Mouse (Mus musculus) intestine, postnatal 0 days (tissue): Measurements from ENCODE around the gene Stpg4. TPM values are rescaled to one million over a fixed set of nuclear protein-coding genes. Genes with fewer than 3 reads are reported as not detected.

Experiments
- ATAC-seq: fragments of 200-750 bp; cut with Nextera tagmentation; 2 replicates; pipeline ENCODE4 v1.8.0; 2017; ENCODE audit warnings: mild to moderate bottlenecking, moderate TSS enrichment, moderate library complexity
- H3K27ac ChIP-seq: fragments of 300-500 bp; sonication (generic); 2 replicates; pipeline ENCODE4 v1.5.1; 2014; ENCODE audit warnings: mild to moderate bottlenecking, low read depth, low read length, moderate library complexity
- H3K27me3 ChIP-seq: fragments of 300-500 bp; sonication (generic); replicated peaks from 2 replicates; pipeline ENCODE4 v1.6.1; 2014; ENCODE audit warnings: low read length, mixed read lengths; ENCODE audit not compliant: control insufficient read depth, insufficient read depth
- H3K36me3 ChIP-seq: fragments of 300-500 bp; sonication (generic); 2 replicates; pipeline ENCODE4 v1.6.1; 2014; ENCODE audit warnings: mild to moderate bottlenecking, moderate library complexity; ENCODE audit not compliant: control insufficient read depth, insufficient read depth
- H3K4me1 ChIP-seq: fragments of 300-500 bp; sonication (generic); replicated peaks from 2 replicates; pipeline ENCODE4 v1.6.1; 2014; ENCODE audit warnings: antibody characterized with exemption, low read length, mixed read lengths; ENCODE audit not compliant: control insufficient read depth, insufficient read depth
- H3K4me2 ChIP-seq: fragments of 300-500 bp; sonication (generic); replicated peaks from 2 replicates; pipeline ENCODE4 v1.6.1; 2014; ENCODE audit warnings: low read depth, mild to moderate bottlenecking, moderate library complexity
- H3K4me3 ChIP-seq: fragments of 300-500 bp; sonication (generic); 2 replicates; pipeline ENCODE4 v1.5.1; 2014; ENCODE audit warnings: low read depth, low read length
- H3K9ac ChIP-seq: fragments of 300-500 bp; sonication (generic); 2 replicates; pipeline ENCODE4 v1.6.1; 2014; ENCODE audit warnings: mild to moderate bottlenecking, low read depth, low read length
- H3K9me3 ChIP-seq: fragments of 300-500 bp; sonication (generic); 2 replicates; pipeline ENCODE4 v1.6.1; 2016; ENCODE audit warnings: mixed run types; ENCODE audit not compliant: control insufficient read depth
- CTCF ChIP-seq: sonication (generic); IDR thresholded peaks from 2 replicates; pipeline ENCODE4 v1.5.1; 2016; ENCODE audit warnings: low read depth, mild to moderate bottlenecking, control low read depth, antibody characterized with exemption, moderate library complexity
- WGBS: fragments of 180-500 bp; shearing (Covaris S2); extraction: QIAGEN DNeasy Blood & Tissue Kit; methylation state at CpG from one replicate; pipeline ENCODE4 v1.1.7; 2014; 5-methylcytosine and 5-hydroxymethylcytosine counted together
- polyA plus RNA-seq: library from polyadenylated mRNA; unstranded; fragments of >200 nt; fragmentation: Nextera tagmentation; extraction: Ambion mirVana; gene quantifications from 2 replicates; pipeline ENCODE4 v1.2.1, GENCODE M21; 2015

Gene Stpg4
- polyA plus RNA-seq, 1 experiment from 2014 or later = not detected

DNA sequence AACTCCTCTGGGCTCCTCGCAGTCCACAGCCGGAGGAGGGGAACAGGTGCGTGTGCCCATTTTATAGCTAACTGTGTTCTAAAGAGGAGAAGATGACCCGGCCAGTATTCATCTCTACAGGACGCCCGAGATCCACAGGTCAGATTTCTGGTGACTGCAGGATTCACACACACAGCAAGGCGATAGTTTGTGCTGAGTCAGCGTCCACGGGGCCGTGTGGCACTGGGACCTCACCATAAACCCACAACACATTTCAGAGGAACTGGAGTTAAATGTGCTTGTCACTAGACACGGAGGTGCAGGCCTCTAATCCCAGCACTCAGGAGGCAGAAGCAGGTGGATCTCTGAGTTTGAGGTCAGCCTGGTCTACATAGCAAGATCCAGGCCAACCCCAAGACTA, 25.1 kb downstream of the Stpg4 start:
- Histone ChIP-seq H3K9me3 (no peaks in the 10 kb centered on the region), H3K4me2 (no peak overlapping the region), H3K9ac (no peak overlapping the region), H3K4me1 (no peaks in the 10 kb centered on the region), H3K27me3 (no peaks in the 10 kb centered on the region), H3K4me3 (no peak overlapping the region), H3K27ac (no peak overlapping the region), H3K36me3 (no peaks in the 10 kb centered on the region)
- TF ChIP-seq CTCF = no peak
- 90% methylated on average over 11 of the region's 11 CpGs for WGBS
- no peak for ATAC-seq

DNA sequence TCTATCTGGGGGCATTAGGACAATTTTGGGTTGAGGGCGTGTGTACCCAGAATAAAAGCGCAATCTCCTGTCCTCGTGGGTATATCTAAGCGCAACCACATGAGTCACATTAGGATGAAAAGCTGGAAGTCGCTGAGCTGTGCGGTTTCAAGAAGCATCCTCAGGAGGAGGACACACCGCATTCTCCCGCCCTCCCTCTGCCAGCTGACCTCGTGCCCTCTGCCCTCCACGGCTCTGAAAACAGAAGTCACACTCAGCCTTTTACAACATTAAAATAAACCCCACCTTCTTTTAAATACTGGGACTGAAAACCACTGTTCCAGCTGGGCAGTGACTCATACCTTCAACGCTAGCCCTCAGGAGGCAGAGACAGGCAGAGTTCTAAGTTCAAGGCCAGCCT, 30.5 kb downstream of the Stpg4 start:
- Histone ChIP-seq H3K27ac (no peak overlapping the region), H3K4me3 (no peak overlapping the region), H3K4me1 (no peaks in the 10 kb centered on the region), H3K36me3 (no peaks in the 10 kb centered on the region), H3K9ac (no peak overlapping the region), H3K27me3 (no peaks in the 10 kb centered on the region), H3K9me3 (no peaks in the 10 kb centered on the region), H3K4me2 (no peak overlapping the region)
- ATAC-seq = no peak
- TF ChIP-seq CTCF = no peak
- WGBS = 68% methylated on average over 11 of the region's 11 CpGs

DNA sequence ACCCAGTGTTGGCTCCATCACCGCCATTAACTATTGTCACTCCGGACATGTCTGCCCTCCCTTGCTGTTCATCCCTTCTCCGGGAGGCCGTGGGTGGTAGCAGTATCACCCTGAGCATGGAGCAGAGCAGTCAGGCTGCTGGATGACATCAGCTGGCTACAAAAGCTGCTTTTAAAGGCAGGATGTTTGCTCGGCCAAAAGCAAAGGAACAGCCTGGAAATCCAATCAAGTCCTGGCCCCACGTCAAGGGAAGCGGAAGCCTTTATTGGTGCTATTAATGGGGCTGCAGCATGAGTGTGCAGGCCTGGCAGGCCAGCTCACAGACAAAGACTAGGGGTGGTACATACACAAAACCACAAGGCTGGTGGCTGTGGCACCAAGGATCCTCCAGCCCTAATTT, 36.3 kb downstream of the Stpg4 start:
- TF ChIP-seq CTCF = no peak
- WGBS = 55% methylated on average over 7 of the region's 7 CpGs

DNA sequence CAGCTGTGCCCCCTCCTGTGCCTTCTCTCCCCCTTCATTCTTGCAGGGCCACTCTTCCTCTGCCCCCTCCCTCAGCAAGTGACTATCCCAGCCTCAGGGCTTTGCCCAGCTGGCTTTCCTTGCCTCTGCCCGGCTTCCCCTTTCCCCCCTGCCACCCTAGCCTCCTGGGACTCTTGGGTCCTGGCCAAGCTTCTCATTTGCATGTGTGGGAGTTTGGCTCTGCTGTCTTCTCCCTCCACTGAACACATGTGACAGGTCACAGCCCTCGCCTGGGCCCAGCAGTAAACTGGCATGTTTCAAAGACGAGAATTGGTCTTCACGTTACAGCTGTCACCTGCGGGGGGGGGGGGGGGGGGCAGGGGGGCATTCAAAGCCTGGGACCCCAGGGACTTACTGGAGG, 40.5 kb downstream of the Stpg4 start:
- no peak overlapping the region for H3K27ac ChIP-seq
- 19% methylated on average over 4 of the region's 5 CpGs for WGBS
- H3K36me3 ChIP-seq = no peaks in the 10 kb centered on the region
- H3K9ac ChIP-seq = no peak overlapping the region
- H3K9me3 ChIP-seq = no peaks in the 10 kb centered on the region
- no peak for ATAC-seq
- H3K4me3 ChIP-seq = no peak overlapping the region
- no peaks in the 10 kb centered on the region for H3K27me3 ChIP-seq
- no peaks in the 10 kb centered on the region for H3K4me1 ChIP-seq
- TF ChIP-seq CTCF = no peak
- no peak overlapping the region for H3K4me2 ChIP-seq

More for the DNA sequence above, 36.3 kb downstream of the Stpg4 start:
- H3K4me2 ChIP-seq = no peak overlapping the region
- no peak overlapping the region for H3K27ac ChIP-seq
- ATAC-seq = no peak
- H3K4me3 ChIP-seq = no peak overlapping the region
- no peaks in the 10 kb centered on the region for H3K27me3 ChIP-seq
- no peaks in the 10 kb centered on the region for H3K36me3 ChIP-seq
- no peaks in the 10 kb centered on the region for H3K9me3 ChIP-seq
- H3K4me1 ChIP-seq = no peaks in the 10 kb centered on the region
- H3K9ac ChIP-seq = no peak overlapping the region

DNA sequence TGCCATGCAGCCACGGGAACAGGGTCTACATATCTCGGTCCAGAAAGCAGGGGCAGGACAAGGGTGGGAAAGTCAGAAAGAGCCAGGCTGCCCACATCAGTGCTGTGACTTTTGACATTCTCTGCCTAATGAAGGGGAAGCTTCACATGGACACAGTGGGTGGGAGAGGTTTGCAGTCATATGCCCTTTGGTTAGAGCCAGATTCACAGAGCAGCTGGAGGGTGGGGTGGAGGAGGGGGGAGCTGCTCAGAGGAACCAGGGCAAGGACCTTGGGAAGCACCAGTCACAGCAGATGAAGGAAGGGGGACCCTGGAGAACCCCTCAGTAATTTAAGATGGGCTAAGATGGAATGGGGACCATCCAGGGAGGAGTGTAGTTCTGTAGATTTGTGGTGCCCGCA, 41.7 kb downstream of the Stpg4 start:
- Histone ChIP-seq H3K36me3 (no peaks in the 10 kb centered on the region), H3K9me3 (no peaks in the 10 kb centered on the region), H3K4me1 (no peaks in the 10 kb centered on the region), H3K27me3 (no peaks in the 10 kb centered on the region), H3K27ac (no peak overlapping the region), H3K9ac (no peak overlapping the region), H3K4me2 (no peak overlapping the region), H3K4me3 (no peak overlapping the region)
- ATAC-seq = no peak
- TF ChIP-seq CTCF = no peak
- 83% methylated on average over 3 of the region's 3 CpGs for WGBS

DNA sequence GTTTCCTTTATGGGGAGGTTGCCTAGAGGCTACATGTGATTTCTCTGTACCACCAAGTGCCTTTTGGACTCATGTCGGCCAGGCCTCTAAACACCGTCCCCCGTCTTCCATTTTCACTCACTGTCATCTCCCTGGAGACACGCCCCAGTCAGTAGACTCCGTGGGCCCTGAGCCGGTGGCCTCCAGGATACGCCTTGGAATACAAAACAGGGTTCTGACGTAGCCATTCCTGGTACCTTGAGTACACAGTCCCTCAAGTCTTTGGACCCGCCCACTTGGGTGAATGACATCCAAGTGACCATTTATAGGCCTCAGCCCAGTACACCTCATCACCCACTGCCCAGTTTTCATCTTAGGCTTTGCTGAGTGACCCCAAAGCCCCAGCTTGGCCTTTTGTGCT, 46.9 kb downstream of the Stpg4 start:
- Histone ChIP-seq H3K4me1 (no peaks in the 10 kb centered on the region), H3K9ac (no peak overlapping the region), H3K36me3 (peaks cover 8% of the 10 kb centered on the region; the same call in 1 of the 2 replicates), H3K4me2 (no peak overlapping the region), H3K27me3 (no peaks in the 10 kb centered on the region), H3K9me3 (no peaks in the 10 kb centered on the region), H3K4me3 (no peak overlapping the region), H3K27ac (no peak overlapping the region)
- WGBS = 67% methylated on average over 9 of the region's 9 CpGs
- TF ChIP-seq CTCF = no peak
- ATAC-seq = no peak

DNA sequence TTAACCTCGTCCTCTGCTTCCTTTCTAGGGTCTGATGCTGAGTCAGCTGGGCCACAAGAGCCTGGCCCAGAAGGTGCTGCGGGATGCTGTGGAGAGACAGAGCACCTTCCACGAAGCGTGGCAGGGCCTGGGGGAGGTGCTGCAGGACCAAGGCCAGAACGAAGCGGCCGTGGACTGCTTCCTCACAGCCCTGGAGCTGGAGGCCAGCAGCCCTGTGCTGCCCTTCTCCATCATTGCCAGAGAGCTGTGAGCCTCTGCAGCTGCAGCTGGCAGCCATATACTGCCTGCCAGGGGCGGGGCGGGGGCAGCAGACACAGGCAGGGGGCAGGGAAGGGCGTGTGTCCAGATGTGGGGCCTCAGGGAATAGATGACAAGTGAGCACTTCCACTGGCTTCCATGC, 47.7 kb downstream of the Stpg4 start:
- Histone ChIP-seq H3K36me3 (peaks cover 8% of the 10 kb centered on the region; the same call in 1 of the 2 replicates), H3K4me1 (no peaks in the 10 kb centered on the region), H3K9ac (no peak overlapping the region), H3K27me3 (no peaks in the 10 kb centered on the region), H3K9me3 (no peaks in the 10 kb centered on the region), H3K4me3 (no peak overlapping the region), H3K27ac (no peak overlapping the region), H3K4me2 (no peak overlapping the region)
- 50% methylated on average over 10 of the region's 10 CpGs for WGBS
- no peak for TF ChIP-seq CTCF
- ATAC-seq = no peak
